Mouse (Mus musculus) MEL (cell line): ENCODE results near the gene Gramd2. TPM values are rescaled to one million over a fixed set of nuclear protein-coding genes. Genes with fewer than 3 reads are reported as not detected.
A peak's percentile ranks its signal among the peaks of the same experiment; 100 is the strongest.

Experiments used
- DNase-seq: peaks from one replicate; pipeline ENCODE4 v3.0.0; 2011; ENCODE audit warnings: low read depth, low spot score
- H3K27ac ChIP-seq: 2 replicates; pipeline ENCODE4 v1.5.1; 2012; ENCODE audit warnings: low read depth, mild to moderate bottlenecking, control low read depth, low read length, moderate library complexity; ENCODE audit not compliant: control insufficient read depth
- H3K27me3 ChIP-seq, 2 experiments: fragments of 150-350 bp in 1 of 2; sonication (generic) in 1 of 2; 2 replicates each; pipeline ENCODE4 v1.6.1; 2012; ENCODE audit warnings: low read length in 2 of 2, mild to moderate bottlenecking in 2 of 2, improper control_type of control experiment in 1 of 2, moderate library complexity in 1 of 2; ENCODE audit not compliant: insufficient read depth in 2 of 2, control insufficient read depth in 1 of 2
- H3K36me3 ChIP-seq, 2 experiments: 2 replicates each; pipeline ENCODE4 v1.6.1; 2012 to 2014; ENCODE audit warnings: low read length in 2 of 2, improper control_type of control experiment in 1 of 2, inconsistent platforms in 1 of 2, mild to moderate bottlenecking in 1 of 2; ENCODE audit not compliant: insufficient read depth in 2 of 2, control insufficient read depth in 1 of 2
- H3K4me1 ChIP-seq, 2 experiments: fragments of 150-350 bp in 1 of 2; sonication (generic) in 1 of 2; 2 replicates each; pipeline ENCODE4 v1.6.1; 2012; ENCODE audit warnings: low read length in 2 of 2, improper control_type of control experiment in 1 of 2, mild to moderate bottlenecking in 1 of 2; ENCODE audit not compliant: insufficient read depth in 2 of 2, control insufficient read depth in 1 of 2
- H3K4me3 ChIP-seq, 2 experiments: fragments of 150-350 bp in 1 of 2; sonication (generic) in 1 of 2; 2 replicates each; pipeline ENCODE4 v1.5.1; 2012; ENCODE audit warnings: low read depth in 2 of 2, low read length in 2 of 2, mild to moderate bottlenecking in 2 of 2, moderate library complexity in 2 of 2, control low read depth in 1 of 2, improper control_type of control experiment in 1 of 2; ENCODE audit not compliant: control insufficient read depth in 1 of 2, insufficient read depth in 1 of 2
- H3K79me2 ChIP-seq: 2 replicates; pipeline ENCODE4 v1.6.1; 2012; ENCODE audit warnings: mild to moderate bottlenecking, low read length, moderate library complexity; ENCODE audit not compliant: control insufficient read depth, poor library complexity, insufficient read depth
- H3K9ac ChIP-seq: 2 replicates; pipeline ENCODE4 v1.6.1; 2012; ENCODE audit warnings: low read depth, mild to moderate bottlenecking, control low read depth, low read length, moderate library complexity; ENCODE audit not compliant: control insufficient read depth, poor library complexity, severe bottlenecking
- H3K9me3 ChIP-seq: fragments of 150-350 bp; sonication (generic); replicated peaks from 2 replicates; pipeline ENCODE4 v1.6.1; 2012; ENCODE audit warnings: mild to moderate bottlenecking, low read length, improper control_type of control experiment, moderate library complexity; ENCODE audit not compliant: insufficient read depth
- BHLHE40 ChIP-seq: IDR thresholded peaks from 2 replicates; pipeline ENCODE4 v1.6.1; 2012; ENCODE audit warnings: low read depth, mild to moderate bottlenecking, inconsistent platforms, low read length, improper control_type of control experiment, borderline replicate concordance
- CHD1 ChIP-seq: IDR thresholded peaks from 2 replicates; pipeline ENCODE4 v1.6.1; 2012; ENCODE audit warnings: low read depth, mild to moderate bottlenecking, inconsistent platforms, low read length, improper control_type of control experiment
- CHD2 ChIP-seq: IDR thresholded peaks from 2 replicates; pipeline ENCODE4 v1.6.1; 2011; ENCODE audit warnings: low read length, improper control_type of control experiment
- CTCF ChIP-seq, 3 experiments: IDR thresholded peaks in 2 of 3; conservative IDR thresholded peaks in 1 of 3; 2 replicates each; pipeline ENCODE4 v1.5.1; 2011 to 2012; ENCODE audit warnings: low read length in 3 of 3, low read depth in 2 of 3, mild to moderate bottlenecking in 2 of 3, improper control_type of control experiment in 1 of 3, inconsistent platforms in 1 of 3, mixed read lengths in 1 of 3, moderate library complexity in 1 of 3; ENCODE audit not compliant: control insufficient read depth in 1 of 3, insufficient read depth in 1 of 3, poor library complexity in 1 of 3, severe bottlenecking in 1 of 3
- ELF1 ChIP-seq: IDR thresholded peaks from 2 replicates; pipeline ENCODE4 v1.6.1; 2014; ENCODE audit warnings: low read depth, mild to moderate bottlenecking, inconsistent platforms, low read length, improper control_type of control experiment, moderate library complexity
- GATA1 ChIP-seq: IDR thresholded peaks from 2 replicates; pipeline ENCODE4 v1.6.1; 2011; ENCODE audit warnings: low read depth, low read length, improper control_type of control experiment
- JUND ChIP-seq: IDR thresholded peaks from 2 replicates; pipeline ENCODE4 v1.6.1; 2011; ENCODE audit warnings: low read depth, mild to moderate bottlenecking, improper control_type of control experiment, low read length
- KAT2A ChIP-seq: conservative IDR thresholded peaks from 2 replicates; pipeline ENCODE4 v1.6.1; 2012; ENCODE audit warnings: low read depth, low read length, improper control_type of control experiment, inconsistent platforms
- MAFK ChIP-seq: IDR thresholded peaks from 2 replicates; pipeline ENCODE4 v1.6.1; 2011; ENCODE audit warnings: low read depth, mild to moderate bottlenecking, low read length, improper control_type of control experiment, borderline replicate concordance
- MAZ ChIP-seq: IDR thresholded peaks from 2 replicates; pipeline ENCODE4 v1.6.1; 2012; ENCODE audit warnings: low read depth, mild to moderate bottlenecking, inconsistent platforms, low read length, improper control_type of control experiment
- MEF2A ChIP-seq: IDR thresholded peaks from 2 replicates; pipeline ENCODE4 v1.6.1; 2014; ENCODE audit warnings: low read depth, mild to moderate bottlenecking, inconsistent platforms, low read length, improper control_type of control experiment; ENCODE audit not compliant: poor library complexity, insufficient replicate concordance, severe bottlenecking; ENCODE audit errors: extremely low read depth
- MYB ChIP-seq: IDR thresholded peaks from 2 replicates; pipeline ENCODE4 v1.6.1; 2011; ENCODE audit warnings: mild to moderate bottlenecking, low read depth, low read length, improper control_type of control experiment
- MYC ChIP-seq: IDR thresholded peaks from 2 replicates; pipeline ENCODE4 v1.6.1; 2011; ENCODE audit warnings: low read depth, mild to moderate bottlenecking, low read length, improper control_type of control experiment, moderate library complexity
- NRF1 ChIP-seq: IDR thresholded peaks from 2 replicates; pipeline ENCODE4 v1.6.1; 2014; ENCODE audit warnings: low read depth, mild to moderate bottlenecking, inconsistent platforms, low read length, improper control_type of control experiment, moderate library complexity; ENCODE audit not compliant: poor library complexity, insufficient read depth, severe bottlenecking
- POLR2AphosphoS5 ChIP-seq: IDR thresholded peaks from 2 replicates; pipeline ENCODE4 v1.6.1; 2012; ENCODE audit warnings: low read depth, borderline replicate concordance, mild to moderate bottlenecking, inconsistent platforms, low read length, moderate library complexity, mixed read lengths
- RAD21 ChIP-seq: IDR thresholded peaks from 2 replicates; pipeline ENCODE4 v1.6.1; 2011; ENCODE audit warnings: mild to moderate bottlenecking, low read depth, low read length, improper control_type of control experiment
- SIN3A ChIP-seq: IDR thresholded peaks from 2 replicates; pipeline ENCODE4 v1.6.1; 2012; ENCODE audit warnings: low read length, improper control_type of control experiment, inconsistent platforms
- SMC3 ChIP-seq: IDR thresholded peaks from 2 replicates; pipeline ENCODE4 v1.6.1; 2011; ENCODE audit warnings: low read depth, low read length, improper control_type of control experiment
- TBP ChIP-seq: IDR thresholded peaks from 2 replicates; pipeline ENCODE4 v1.8.0; 2011; ENCODE audit warnings: low read depth, low read length, improper control_type of control experiment
- TCF12 ChIP-seq: IDR thresholded peaks from 2 replicates; pipeline ENCODE4 v1.6.1; 2014; ENCODE audit warnings: low read depth, mild to moderate bottlenecking, inconsistent platforms, low read length, improper control_type of control experiment, moderate library complexity
- UBTF ChIP-seq: IDR thresholded peaks from 2 replicates; pipeline ENCODE4 v1.6.1; 2012; ENCODE audit warnings: low read depth, mild to moderate bottlenecking, inconsistent platforms, low read length, improper control_type of control experiment, moderate library complexity, borderline replicate concordance; ENCODE audit not compliant: insufficient read depth
- USF1 ChIP-seq: IDR thresholded peaks from 2 replicates; pipeline ENCODE4 v1.6.1; 2014; ENCODE audit warnings: low read depth, mild to moderate bottlenecking, inconsistent platforms, low read length, improper control_type of control experiment, moderate library complexity
- USF2 ChIP-seq, 2 experiments: IDR thresholded peaks; 2 replicates each; pipeline ENCODE4 v1.6.1; 2011 to 2012; ENCODE audit warnings: improper control_type of control experiment in 2 of 2, low read length in 2 of 2, borderline replicate concordance in 1 of 2, inconsistent platforms in 1 of 2, low read depth in 1 of 2, mild to moderate bottlenecking in 1 of 2; ENCODE audit not compliant: insufficient read depth in 1 of 2
- ZKSCAN1 ChIP-seq: IDR thresholded peaks from 2 replicates; pipeline ENCODE4 v1.6.1; 2012; ENCODE audit warnings: low read depth, mild to moderate bottlenecking, inconsistent platforms, low read length, improper control_type of control experiment, moderate library complexity
- ZMIZ1 ChIP-seq: IDR thresholded peaks from 2 replicates; pipeline ENCODE4 v1.6.1; 2012; ENCODE audit warnings: low read depth, mild to moderate bottlenecking, inconsistent platforms, low read length, improper control_type of control experiment, moderate library complexity
- ZNF384 ChIP-seq: IDR thresholded peaks from 2 replicates; pipeline ENCODE4 v1.6.1; 2012; ENCODE audit warnings: low read depth, mild to moderate bottlenecking, inconsistent platforms, low read length, improper control_type of control experiment
- polyA plus RNA-seq, 2 experiments: library from polyadenylated mRNA; stranded (reverse) in 1 of 2; unstranded in 1 of 2; fragments of >175 nt in 1 of 2; fragments of >200 nt in 1 of 2; gene quantifications; 2 replicates each; pipeline versions ENCODE4 v1.2.1 to v1.2.4; 2012; ENCODE audit warnings: low replicate concordance in 2 of 2, low read depth in 1 of 2; ENCODE audit not compliant: insufficient read length in 2 of 2, insufficient read depth in 1 of 2, missing spikeins in 1 of 2
- total RNA-seq: library from RNA; depleted of rRNA; stranded (reverse); fragments of 300-350 nt; gene quantifications from 2 replicates; pipeline ENCODE4 v1.2.3, GENCODE M21; 2012

Gene Gramd2
- total and polyA plus RNA-seq, 3 experiments = 0.04 TPM; not detected in 2

- TF ChIP-seq CHD2 (no peak), USF2 (IDR thresholded peaks at IDR 0.05; ENCODE audit: borderline replicate concordance in 1 of 2, insufficient read depth in 1 of 2, low read depth in 1 of 2, low read length in 2 of 2) (no peak), SIN3A (peak; percentile 51; the same call in 1 of the 2 replicates), USF1 (no peak), ZMIZ1 (no peak), MYB (no peak)
These were observed 71.2 kb downstream of the Gramd2 start (continued) for GRCm38 (mm10) chr9:59751066-59751581.

- peak overlapping the region; percentile 49 for H3K9ac ChIP-seq
- no peaks in the 10 kb centered on the region for H3K9me3 ChIP-seq
- H3K79me2 ChIP-seq = peaks cover 7% of the 10 kb centered on the region
- no peak for TF ChIP-seq CHD1
- no peak for TF ChIP-seq JUND
- TF ChIP-seq ZKSCAN1 = no peak
- TF ChIP-seq KAT2A = no peak
- no peak for TF ChIP-seq USF2 (IDR thresholded peaks at IDR 0.05; ENCODE audit: borderline replicate concordance in 1 of 2, insufficient read depth in 1 of 2, low read depth in 1 of 2, low read length in 2 of 2)
- no peak for TF ChIP-seq MYB
- no peak for TF ChIP-seq SMC3
- no peak for TF ChIP-seq POLR2AphosphoS5
- no peak for TF ChIP-seq NRF1
- no peak for TF ChIP-seq GATA1
- no peak for TF ChIP-seq ELF1
- TF ChIP-seq, all 39 proteins: peak for 0
- Histone ChIP-seq H3K4me1 (peaks cover 6 to 12% of the 10 kb centered on the region in 2 experiments; a peak in 3 of 4 replicates), H3K36me3 (peaks cover 0 to 17% of the 10 kb centered on the region in 2 experiments; a peak in 2 of 4 replicates), H3K27ac (no peak overlapping the region), H3K4me3 (peak overlapping the region; percentile 48 to 99), H3K27me3 (no peaks in the 10 kb centered on the region)
- DNase-seq = peak; percentile 44
These were observed 72.0 kb downstream of the Gramd2 start for GRCm38 (mm10) chr9:59751966-59752365.

- H3K36me3 ChIP-seq = peaks cover 0 to 11% of the 10 kb centered on the region in 2 experiments; a peak in 2 of 4 replicates
- peak; percentile 74 for DNase-seq
- no peaks in the 10 kb centered on the region for H3K27me3 ChIP-seq
- peaks cover 7% of the 10 kb centered on the region for H3K79me2 ChIP-seq
- H3K9me3 ChIP-seq = no peaks in the 10 kb centered on the region
- H3K27ac ChIP-seq = no peak overlapping the region
- H3K4me3 ChIP-seq = no peak overlapping the region
- H3K9ac ChIP-seq = no peak overlapping the region
- peaks cover 2 to 9% of the 10 kb centered on the region in 2 experiments; a peak in 3 of 4 replicates for H3K4me1 ChIP-seq
- TF ChIP-seq USF2 (IDR thresholded peaks at IDR 0.05; ENCODE audit: borderline replicate concordance in 1 of 2, insufficient read depth in 1 of 2, low read depth in 1 of 2, low read length in 2 of 2) (peak in 1 of 2 experiments; percentile 46; a peak in 1 of 4 replicates), MAZ (no peak), NRF1 (no peak), MAFK (no peak), KAT2A (no peak), TCF12 (no peak), MEF2A (no peak), ZNF384 (peak; percentile 29; the same call in 1 of the 2 replicates), CTCF (IDR thresholded peaks at IDR 0.05 in 2 of 3, conservative IDR thresholded peaks at IDR 0.05 in 1 of 3; ENCODE audit: control insufficient read depth in 1 of 3, insufficient read depth in 1 of 3, low read depth in 2 of 3, low read length in 3 of 3, poor library complexity in 1 of 3, severe bottlenecking in 1 of 3) (no peak), MYC (peak; percentile 84), TBP (no peak), UBTF (no peak), MYB (no peak), ELF1 (no peak), RAD21 (no peak), BHLHE40 (no peak), SIN3A (peak; percentile 84)
These were observed 75.3 kb downstream of the Gramd2 start for GRCm38 (mm10) chr9:59755199-59755598.
